21 mouse cellular contexts compared by ENCODE assay signal in the genomic region with DNA sequence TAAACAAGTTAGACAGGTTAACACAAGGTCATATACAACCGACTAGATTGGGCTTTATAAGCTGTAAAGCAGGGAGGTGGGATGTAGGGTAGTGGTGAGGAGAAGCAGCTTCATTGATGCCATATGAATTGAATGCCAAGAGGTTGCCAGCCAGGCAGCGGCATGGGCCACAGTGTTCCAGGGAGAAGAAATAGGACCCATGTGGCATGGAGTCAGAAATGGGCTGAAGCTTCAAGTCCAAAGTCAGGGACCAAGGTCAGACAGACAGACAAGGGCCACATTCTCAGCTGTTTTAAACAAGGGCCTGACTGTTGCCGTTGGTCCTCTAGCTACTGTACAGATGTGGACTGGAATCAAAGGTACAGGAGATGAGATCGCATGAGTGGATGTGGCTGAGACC.
"Had no signal": no experiment of that assay in that cellular context is flagged by ENCODE, and none has a peak within 500 bp of the region (broad histone marks: within the 10 kb centered on the region; RNA-seq: fewer than 3 reads in every experiment).

No protein-coding gene starts in this region.

- H3K4me2 ChIP-seq: lung, embryonic 15.5 days; midbrain, embryonic 11.5 days; midbrain, embryonic 13.5 days; midbrain, embryonic 15.5 days; neural tube, embryonic 12.5 days; stomach, embryonic 15.5 days had no signal

- H3K4me1 ChIP-seq: lung, embryonic 15.5 days; megakaryocyte, embryonic 14.5 days; midbrain, embryonic 13.5 days; midbrain, embryonic 15.5 days; neural tube, embryonic 12.5 days; stomach, embryonic 15.5 days had no signal

- DNase-seq: liver, postnatal 0 days; lung, adult 2 months; lung, postnatal 14 days; lung, postnatal 36 days; retina, postnatal 1 day; right cerebral cortex, adult 18-20 months; right cerebral cortex, postnatal 25 days; right cerebral cortex, postnatal 4 days; thymus, adult 2 months; thymus, postnatal 25 days; thymus, postnatal 4 days had no signal

- H3K36me3 ChIP-seq: lung, embryonic 15.5 days; midbrain, embryonic 13.5 days; midbrain, embryonic 15.5 days; neural tube, embryonic 12.5 days; stomach, embryonic 15.5 days had no signal

- H3K4me3 ChIP-seq: lung, embryonic 15.5 days; megakaryocyte, embryonic 14.5 days; midbrain, embryonic 13.5 days; midbrain, embryonic 15.5 days; neural tube, embryonic 12.5 days; stomach, embryonic 15.5 days had no signal

- ATAC-seq: liver, postnatal 0 days; lung, postnatal 0 days; midbrain, embryonic 13.5 days; midbrain, embryonic 15.5 days had no signal

- H3K27me3 ChIP-seq: lung, embryonic 15.5 days; neural tube, embryonic 12.5 days; stomach, embryonic 15.5 days had no signal

- H3K27ac ChIP-seq: lung, embryonic 15.5 days; macrophage; midbrain, embryonic 13.5 days; midbrain, embryonic 15.5 days; neural tube, embryonic 12.5 days; stomach, embryonic 15.5 days; stomach, postnatal 0 days had no signal

- H3K9ac ChIP-seq: liver, postnatal 0 days; lung, embryonic 15.5 days; midbrain, embryonic 13.5 days; midbrain, embryonic 15.5 days; neural tube, embryonic 12.5 days; stomach, embryonic 15.5 days had no signal

- H3K9me3 ChIP-seq: lung, embryonic 15.5 days; megakaryocyte, embryonic 14.5 days; midbrain, embryonic 13.5 days; midbrain, embryonic 15.5 days; neural tube, embryonic 12.5 days; stomach, embryonic 15.5 days had no signal
